Mouse (Mus musculus) lung, adult 2 months (tissue): ENCODE measurements around the gene Flrt1.

Experiments
- CTCF ChIP-seq: fragments of 200-500 bp; IDR thresholded peaks from 2 replicates; pipeline ENCODE4 v1.5.1; 2011; ENCODE audit warnings: mild to moderate bottlenecking, low read length, control low read depth; ENCODE audit not compliant: insufficient read depth
- POLR2A ChIP-seq: fragments of 200-500 bp; IDR thresholded peaks from 2 replicates; pipeline ENCODE4 v1.6.1; 2011; ENCODE audit warnings: low read depth, mild to moderate bottlenecking, control low read depth, low read length, borderline replicate concordance; ENCODE audit errors: extremely low read depth

DNA sequence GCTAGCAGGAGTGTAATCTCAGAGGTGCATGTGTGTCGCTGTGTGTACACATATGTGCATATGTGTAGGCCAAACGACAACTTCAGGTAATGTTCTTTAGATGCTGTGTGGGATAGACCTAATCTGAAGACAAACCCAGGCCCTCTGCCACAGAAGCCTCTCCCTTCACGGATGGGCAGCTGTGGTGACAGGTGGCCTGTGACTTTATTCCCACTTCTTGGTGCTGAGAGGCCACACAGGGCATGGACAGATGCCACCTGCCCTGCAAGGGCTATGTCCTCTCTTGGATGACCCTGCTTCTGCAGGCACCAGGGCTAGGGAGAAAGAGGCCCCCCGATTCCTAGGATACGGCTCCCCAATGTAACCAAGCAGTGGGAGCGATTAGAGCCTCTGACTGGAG is 5.8 kb upstream of the Flrt1 start:
- TF ChIP-seq POLR2A = no peak
- no peak for TF ChIP-seq CTCF
